Mouse (Mus musculus) lung, postnatal 14 days (tissue): ENCODE results near the gene Olfr750.

Source experiments
- DNase-seq: peaks from one replicate; pipeline ENCODE4 v3.0.0; 2021

The Olfr750 gene

GRCm38 (mm10) chr14:51074335-51074734 lies at the start of gene Olfr750:
Olfr750 (minus strand) TSS chr14:51074435.
- no peak for DNase-seq

DNA sequence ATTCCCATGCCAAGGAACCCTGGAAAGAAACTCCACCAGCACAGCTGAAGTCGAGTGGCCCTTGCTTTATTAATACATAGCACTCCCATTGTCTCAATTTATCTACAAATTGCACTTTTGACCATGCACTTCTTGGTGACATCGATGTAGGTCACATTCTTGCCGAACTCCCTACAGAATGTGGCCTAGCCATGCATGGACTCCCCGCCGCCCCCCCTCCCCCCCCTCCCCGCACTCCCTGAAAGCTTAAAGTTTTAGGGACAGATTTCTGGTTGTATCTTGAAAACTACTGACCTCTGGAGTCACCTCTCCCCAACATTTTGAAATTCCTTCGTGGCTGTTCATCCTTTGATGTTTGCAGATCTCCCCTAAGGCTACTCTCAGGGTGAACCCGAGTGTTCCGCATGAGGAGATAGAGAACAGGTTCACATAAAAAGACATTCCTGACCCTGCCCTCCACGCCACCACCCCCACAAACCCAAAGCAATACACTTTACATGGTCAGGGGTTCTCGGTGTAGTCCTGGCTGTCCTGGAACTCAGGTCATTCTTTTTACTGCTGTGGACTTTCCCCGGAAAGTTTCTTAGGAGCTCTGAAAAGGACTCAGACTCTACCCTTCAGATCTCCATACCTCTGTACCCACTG lies 39.8 kb upstream of the Olfr750 start, which contains the start of gene Eddm3b:
TSS of gene Eddm3b (plus strand) at position 511 of the 645 bp plus-strand sequence.
- DNase-seq: no peak

- no peak for DNase-seq
Observed at GRCm38 (mm10) chr14:51113476-51113875, 39.2 kb upstream of the Olfr750 start.

DNA sequence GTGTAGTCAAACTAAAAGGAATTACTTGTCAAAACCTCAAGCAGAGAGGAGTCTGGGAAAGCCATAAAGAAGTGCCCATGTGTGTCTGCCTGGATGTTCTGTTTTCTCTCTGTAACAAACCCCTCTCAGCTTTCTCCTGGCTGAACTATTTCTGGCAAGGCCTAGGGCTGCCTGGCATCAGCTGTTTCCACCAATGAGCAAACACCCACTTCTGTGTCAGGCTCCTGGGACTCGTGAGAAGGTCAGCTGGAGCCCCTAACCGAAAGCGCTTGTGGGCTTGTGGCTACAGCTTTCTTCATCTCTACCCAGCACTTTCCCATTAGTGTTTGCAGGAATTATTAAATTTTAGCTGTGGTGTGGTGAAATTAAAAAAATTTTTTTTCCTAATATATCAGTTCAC lies 37.7 kb upstream of the Olfr750 start:
- no peak for DNase-seq

DNA sequence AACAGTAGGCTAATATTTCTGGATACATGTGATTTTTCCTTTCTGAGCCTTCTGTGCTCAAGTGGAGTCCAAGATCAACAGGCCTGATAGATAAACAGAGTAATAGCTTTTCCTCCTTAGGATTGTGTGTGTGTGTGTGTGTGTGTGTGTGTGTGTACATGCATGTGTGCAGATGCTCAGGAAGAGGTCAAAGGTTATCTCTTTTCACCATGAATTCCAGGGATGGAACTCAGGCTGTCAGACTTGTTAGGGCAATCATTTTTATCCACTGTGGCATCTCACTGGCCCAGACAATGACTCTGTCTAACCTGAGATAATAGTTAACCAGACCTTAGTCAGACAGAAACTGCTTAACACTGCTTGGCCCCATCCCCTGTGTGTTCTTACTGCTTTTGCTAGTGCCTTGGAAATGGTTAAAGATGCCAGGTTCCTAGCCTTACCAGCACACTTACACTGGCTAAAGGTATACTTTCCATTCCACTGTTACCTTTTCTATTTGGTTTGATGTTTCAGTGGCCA lies 32.3 kb upstream of the Olfr750 start:
- no peak for DNase-seq

DNA sequence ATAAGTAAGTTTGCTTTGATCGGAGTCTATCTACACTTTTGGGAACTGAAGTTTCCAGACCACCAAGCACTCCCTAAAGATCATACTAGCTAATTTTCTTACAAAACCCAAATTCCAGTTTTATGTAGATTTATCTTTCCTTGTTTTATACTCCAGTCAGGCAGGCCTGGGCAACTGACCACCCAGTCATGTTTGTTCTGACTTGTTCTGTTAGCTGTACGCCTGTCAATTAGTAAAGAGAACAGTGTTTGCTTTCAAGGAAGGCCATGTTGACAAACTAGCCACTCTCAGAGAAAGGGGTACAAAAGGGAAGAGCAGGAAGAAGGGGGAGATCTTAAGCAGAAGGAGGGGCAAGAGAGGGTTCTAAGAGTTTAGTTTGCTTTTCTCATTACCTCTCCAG lies 30.1 kb upstream of the Olfr750 start:
- no peak for DNase-seq

- peak; percentile 78 for DNase-seq
Observed at GRCm38 (mm10) chr14:51103217-51103616, 29.0 kb upstream of the Olfr750 start.

DNA sequence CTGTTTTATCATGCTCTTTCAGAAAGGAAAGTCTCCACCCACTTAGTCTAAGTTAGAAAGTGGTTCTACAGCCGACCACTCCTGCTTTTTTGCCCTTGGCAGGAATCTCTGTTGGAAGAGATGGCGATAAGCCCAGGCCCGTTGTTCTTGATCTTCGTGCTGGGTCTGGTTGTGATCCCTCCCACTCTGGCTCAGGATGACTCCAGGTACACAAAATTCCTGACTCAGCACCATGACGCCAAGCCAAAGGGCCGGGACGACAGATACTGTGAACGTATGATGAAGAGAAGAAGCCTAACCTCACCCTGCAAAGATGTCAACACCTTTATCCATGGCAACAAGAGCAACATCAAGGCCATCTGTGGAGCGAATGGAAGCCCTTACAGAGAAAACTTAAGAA lies 27.0 kb upstream of the Olfr750 start:
- no peak for DNase-seq

GRCm38 (mm10) chr14:51098921-51099320 lies 24.7 kb upstream of the Olfr750 start:
- no peak for DNase-seq

- DNase-seq: peak; percentile 84
Observed at GRCm38 (mm10) chr14:51098300-51098699, 24.1 kb upstream of the Olfr750 start.

DNA sequence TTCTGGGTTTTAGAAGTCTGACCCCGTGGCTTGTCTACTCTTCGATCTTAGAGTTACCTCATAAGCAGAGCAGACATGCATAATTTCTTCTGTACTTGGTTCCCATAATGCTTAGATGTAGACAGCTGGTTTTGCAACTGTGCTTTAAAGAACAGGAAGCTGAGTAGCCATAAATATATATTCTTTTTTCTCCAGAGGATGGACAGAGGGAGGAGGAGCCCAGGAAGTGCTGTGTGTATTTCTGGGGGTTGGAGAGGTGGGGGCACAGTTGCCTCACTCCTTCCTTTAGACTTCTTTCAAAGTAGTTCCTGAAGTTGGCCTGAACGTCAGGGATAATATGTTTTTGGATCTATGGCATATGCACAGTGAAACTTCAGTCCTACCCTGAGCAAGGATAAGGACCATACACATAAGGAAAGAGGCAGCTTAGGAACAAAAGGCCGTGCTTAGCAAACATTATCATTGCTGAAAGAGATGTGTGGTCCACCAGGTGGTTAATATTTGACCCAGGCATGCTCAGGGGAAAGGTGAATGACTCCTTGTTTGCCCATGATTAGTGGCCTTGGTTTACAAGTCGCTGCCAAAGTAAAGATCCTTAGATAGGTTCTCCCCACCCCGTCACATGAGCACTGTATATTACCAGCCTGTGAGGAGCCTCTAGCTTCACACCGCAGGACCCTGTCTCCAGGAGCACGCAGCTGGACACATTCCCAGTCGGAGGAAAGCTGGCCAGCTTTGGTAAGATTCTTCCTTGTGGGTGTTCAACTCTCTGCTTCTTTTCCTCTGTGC lies 21.7 kb upstream of the Olfr750 start:
- peak; percentile 44 for DNase-seq

GRCm38 (mm10) chr14:51094921-51095320 lies 20.7 kb upstream of the Olfr750 start:
- DNase-seq: no peak

DNA sequence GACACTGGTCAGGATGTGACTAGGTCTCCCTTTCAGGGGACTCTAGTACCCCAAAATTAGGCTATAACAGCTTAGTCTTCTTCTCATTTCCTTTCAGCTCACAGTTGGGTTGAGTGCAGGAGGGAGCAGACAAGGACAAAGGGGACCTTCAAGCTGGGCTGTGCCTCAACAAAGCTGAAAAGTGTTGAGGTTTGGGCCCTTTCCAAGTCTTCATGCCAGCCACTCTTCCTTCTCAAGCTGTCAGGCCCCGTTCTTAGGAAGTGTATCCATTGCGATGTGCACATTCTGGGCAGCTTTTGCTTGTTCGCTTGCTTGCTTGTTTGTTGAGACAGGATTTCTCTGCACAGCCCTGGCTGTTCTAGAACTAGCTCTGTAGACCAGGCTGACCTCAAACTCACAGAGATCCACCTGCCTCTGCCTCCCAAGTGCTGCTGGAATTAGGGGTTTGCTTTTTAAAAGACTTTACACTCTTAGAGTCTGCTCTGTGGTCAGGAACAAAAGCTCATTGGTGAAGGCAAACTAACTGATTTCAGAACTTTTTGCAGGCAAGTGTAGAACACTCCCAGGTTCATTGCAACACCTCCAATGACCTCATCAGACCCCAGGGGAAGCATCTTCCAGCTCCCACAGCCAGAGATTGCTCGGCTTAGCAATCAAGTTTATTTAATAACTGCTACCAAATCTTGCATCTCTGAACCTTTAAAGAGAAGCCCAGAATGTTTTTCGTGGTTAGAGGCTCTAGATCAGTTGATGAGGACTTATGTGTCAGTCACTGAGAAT lies 20.1 kb upstream of the Olfr750 start:
- DNase-seq: peak; percentile 27

GRCm38 (mm10) chr14:51093496-51093895 lies 19.3 kb upstream of the Olfr750 start:
- no peak for DNase-seq

DNA sequence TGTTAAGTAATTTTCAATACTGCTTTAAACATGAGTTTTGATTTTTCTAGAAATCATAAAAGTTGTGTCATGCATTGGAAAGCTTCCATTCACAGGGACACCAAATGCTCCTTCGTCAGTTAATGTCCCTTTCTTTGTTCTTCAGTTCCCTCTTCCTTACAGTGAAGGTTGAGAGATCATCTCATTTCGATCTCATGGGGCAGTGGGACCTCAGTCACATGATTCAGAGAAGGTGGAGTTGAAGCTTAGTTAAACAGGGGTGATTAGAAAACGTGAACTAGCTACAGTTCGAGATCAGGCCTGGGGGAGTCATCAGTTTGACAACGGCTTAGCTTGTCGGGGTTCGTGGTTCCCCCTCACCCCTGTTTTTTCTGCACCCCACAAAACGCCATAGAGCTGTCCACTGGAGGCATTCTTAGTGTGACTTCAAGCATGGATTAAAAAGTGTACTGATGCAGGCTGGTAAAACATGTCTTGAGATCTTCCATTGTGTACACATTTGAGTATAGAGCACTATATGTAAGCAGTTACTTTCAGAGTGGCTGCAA lies 17.9 kb upstream of the Olfr750 start:
- DNase-seq: no peak

GRCm38 (mm10) chr14:51090921-51091900 lies 17.0 kb upstream of the Olfr750 start, which contains the start of the genes Rnase4 and Ang:
Rnase4 (plus strand) TSS chr14:51091077.
Ang (plus strand) TSS chr14:51091150.
- peak; percentile 72 for DNase-seq

DNA sequence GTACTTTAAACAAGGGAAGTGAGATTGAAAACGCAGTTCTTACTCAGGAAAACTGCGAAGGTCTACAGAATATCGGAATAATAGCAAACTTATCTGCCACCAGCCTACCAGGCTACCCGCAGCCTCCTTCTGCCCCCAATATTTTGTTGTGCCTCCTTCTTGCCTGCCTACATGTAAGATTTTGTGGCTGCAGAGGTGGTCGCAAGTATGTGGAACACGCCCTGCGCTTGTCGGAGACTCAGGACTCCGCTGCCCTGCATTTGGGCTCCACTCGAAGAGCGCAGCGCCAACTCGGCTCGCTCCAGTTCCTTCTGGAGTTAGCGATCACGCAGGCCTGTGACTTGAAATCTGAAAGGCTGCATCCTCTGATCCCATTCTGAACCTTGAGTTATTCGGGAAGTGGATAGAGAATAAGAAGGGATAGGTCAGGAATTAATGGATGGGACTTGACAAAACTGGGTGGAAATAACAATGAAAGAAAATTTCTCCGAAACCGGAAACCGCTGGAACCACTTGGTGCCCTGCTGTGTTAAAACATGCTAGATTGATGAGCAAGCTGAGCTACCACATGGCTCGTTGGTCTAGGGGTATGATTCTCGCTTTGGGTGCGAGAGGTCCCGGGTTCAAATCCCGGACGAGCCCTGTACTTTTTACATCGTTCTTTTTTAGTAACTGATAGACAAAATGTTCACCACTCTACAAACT lies 16.0 kb upstream of the Olfr750 start:
- peak; percentile 85 for DNase-seq

DNA sequence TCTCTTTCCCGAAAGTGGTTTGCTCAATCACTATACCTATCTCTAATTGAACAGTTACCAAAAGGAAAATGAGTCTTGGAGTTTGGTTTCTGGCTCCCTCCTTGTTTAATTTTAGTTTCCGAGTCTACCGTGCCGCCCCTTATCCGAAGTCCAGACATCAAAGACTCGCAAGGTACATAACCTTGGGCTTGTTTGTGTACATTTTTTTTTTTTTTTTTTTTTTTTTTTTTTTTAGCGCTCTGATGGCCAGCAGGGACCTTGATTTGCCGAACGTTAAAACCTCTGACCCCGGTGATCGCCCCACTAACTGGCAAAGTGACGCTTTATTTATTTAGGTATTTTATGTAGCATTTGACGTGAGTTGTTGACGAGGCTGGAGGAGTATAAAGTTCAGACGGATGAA lies 15.4 kb upstream of the Olfr750 start:
- DNase-seq: no peak

GRCm38 (mm10) chr14:51088970-51089673 lies 14.9 kb upstream of the Olfr750 start:
- DNase-seq: peak; percentile 98
